Mouse (Mus musculus): ENCODE measurements around the gene Pdf. TPM values are rescaled to one million over a fixed set of nuclear protein-coding genes. Genes with fewer than 3 reads are reported as not detected.
A peak's percentile ranks its signal among the peaks of the same experiment; 100 is the strongest.

Pdf gene
- total RNA-seq (2021), result 10 to 100 TPM; 25.1 to 26.8 TPM

DNA sequence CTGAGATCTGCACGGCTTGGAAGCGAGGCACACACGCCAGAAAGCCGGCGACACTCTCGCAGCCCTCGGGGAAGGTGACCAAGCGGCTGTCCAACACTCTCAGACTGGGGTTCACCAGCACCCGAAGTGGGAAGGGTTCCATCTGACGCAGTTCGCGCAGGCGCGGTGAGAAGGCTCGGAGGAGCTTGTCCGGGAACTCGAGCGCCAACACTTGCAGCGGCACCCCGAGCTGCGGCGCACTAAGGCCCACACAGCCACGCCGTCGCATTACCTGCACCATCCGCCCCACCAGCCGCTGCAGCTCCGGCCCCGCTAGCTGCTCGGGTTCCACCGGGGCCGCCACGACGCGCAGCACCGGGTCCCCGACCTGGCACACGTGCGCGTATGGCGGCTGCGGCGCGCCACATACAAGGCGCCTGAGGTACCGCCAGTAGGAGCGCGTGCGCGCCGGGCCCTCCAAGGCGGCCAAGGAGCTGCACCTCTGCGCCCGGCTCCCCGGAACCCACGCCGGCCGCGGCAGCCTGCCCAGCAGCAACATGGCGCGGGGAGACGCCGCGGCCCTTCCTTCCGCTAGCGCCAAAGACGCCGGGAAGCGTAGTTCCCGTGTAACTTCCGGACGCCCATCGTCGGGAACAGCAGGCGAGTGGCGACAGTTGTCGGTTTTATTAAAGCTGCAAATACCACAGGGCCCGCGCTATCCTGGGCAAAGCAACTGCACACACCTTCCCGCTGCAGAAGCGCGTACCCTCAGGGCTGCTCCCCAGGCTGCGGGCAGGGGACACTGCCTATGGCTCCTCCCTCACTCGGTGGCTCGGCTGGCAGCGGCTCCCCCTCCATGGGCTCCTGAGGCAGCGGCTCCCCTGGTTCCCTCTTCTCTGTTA is at the start of gene Pdf:
Pdf (minus strand) TSS at position 554 of the 881 bp plus-strand sequence.
- intact Hi-C loops (cut with DNase I), result loop anchor here (1.0 kb wide), 2 partner anchors 8 to 17 kb away; partner anchors contain the start of genes Cog8, Nip7 and Vps4a
- peak; percentile 89 for DNase-seq (ENCODE audit: low spot score in 2 of 2)

GRCm38 (mm10) chr8:107096366-107097036 is 48.1 kb upstream of the Pdf start, which contains the start of gene Terf2:
TSS of gene Terf2 (minus strand) at chr8:107096547.
- peak; percentile 96 to 98 for DNase-seq (ENCODE audit: low spot score in 2 of 2)
- intact Hi-C loops (cut with DNase I), result loop anchor here (5.0 kb wide), 1 partner anchor 491 kb away; the partner anchor contains the start of gene Psmd7

DNA sequence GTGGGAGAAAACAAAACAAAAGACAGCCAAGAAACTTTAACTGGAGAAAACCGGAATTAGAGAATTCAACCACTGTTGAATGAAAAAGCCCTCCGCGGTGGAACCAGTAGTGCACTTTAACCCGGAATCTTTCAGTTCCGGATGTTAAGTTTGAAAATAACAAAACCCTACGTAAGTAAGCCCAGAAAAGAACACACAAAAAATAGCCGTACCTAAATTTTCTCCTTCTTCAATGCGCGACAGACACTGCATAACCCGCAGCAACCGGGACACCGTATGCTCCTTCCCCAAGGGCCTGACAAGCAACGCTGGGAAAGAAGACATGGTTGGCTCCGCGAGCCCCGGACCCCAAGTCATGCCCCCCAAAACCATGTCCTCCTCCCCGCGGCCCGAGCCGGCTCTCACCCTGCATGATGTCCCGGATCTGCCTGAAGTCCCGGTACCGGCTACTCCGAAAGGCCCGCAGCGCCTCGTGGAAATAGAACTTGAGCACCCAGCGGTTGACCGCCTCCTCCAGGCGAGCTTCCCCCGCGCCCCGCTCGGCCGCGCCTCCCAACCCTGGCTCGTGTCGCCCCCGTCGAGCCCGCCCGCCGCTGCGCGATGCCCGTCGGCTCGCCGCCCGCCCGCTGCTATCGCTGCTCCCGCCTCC is 47.4 kb upstream of the Pdf start:
- DNase-seq (ENCODE audit: low spot score in 2 of 2), result no peak
- intact Hi-C loops (cut with DNase I), result loop anchor here (5.0 kb wide), 1 partner anchor 491 kb away; the partner anchor contains the start of gene Psmd7

DNA sequence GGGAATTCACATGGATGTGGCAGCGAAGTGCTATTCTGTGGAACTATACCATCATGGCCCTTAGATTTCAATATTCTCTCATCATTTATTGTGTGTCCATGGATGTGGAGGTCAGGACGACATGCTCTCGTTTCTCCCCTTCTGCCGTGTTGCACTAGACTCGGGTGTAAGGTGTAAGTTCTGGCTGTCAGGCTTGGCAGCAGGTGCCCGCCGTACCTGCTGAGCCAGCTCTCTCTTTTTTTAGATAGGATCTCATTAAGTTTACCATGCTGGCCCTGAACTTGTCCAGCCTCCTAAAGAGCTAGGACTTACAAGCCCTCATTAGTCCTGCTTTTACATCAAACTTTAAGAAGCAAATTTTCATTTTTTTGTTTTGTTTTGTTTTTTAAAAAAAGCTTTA is 42.1 kb upstream of the Pdf start:
- intact Hi-C loops (cut with DNase I), result no loop called here
- no peak for DNase-seq (ENCODE audit: low spot score in 2 of 2)

GRCm38 (mm10) chr8:107088526-107089063 is 40.2 kb upstream of the Pdf start:
- DNase-seq (ENCODE audit: low spot score in 2 of 2), result no peak
- intact Hi-C loops (cut with DNase I), result no loop called here

DNA sequence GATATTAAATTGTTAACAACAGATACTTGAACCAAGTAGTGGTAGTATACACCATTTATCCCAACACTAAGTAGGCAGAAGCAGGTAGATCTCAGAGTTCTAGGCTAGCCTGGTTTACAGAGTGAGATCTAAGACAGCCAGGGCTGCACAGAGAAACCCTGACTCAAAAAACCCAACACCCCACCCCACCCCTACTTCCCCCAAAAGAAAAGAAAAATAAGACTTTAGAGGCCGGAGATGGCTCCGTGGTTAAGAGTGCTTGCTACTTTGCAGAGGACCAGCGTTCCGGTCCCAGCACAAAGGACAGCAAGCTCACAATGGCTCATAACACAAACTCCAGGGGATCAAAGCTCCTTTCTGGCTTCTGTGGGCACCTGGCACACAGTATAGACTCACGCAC is 37.6 kb upstream of the Pdf start:
- intact Hi-C loops (cut with DNase I), result no loop called here
- DNase-seq (ENCODE audit: low spot score in 2 of 2), result no peak

- intact Hi-C loops (cut with DNase I), result no loop called here
- no peak for DNase-seq (ENCODE audit: low spot score in 2 of 2)
Measured at GRCm38 (mm10) chr8:107085358-107085757, 36.9 kb upstream of the Pdf start.

- intact Hi-C loops (cut with DNase I), result no loop called here
- DNase-seq (ENCODE audit: low spot score in 2 of 2), result no peak
Measured at GRCm38 (mm10) chr8:107076239-107076888, 27.9 kb upstream of the Pdf start.

- intact Hi-C loops (cut with DNase I), result no loop called here
Measured at GRCm38 (mm10) chr8:107074128-107074527, 25.7 kb upstream of the Pdf start.

GRCm38 (mm10) chr8:107073706-107074105 is 25.3 kb upstream of the Pdf start:
- intact Hi-C loops (cut with DNase I), result no loop called here
- DNase-seq (ENCODE audit: low spot score in 2 of 2), result no peak

More at GRCm38 (mm10) chr8:107074128-107074527, 25.7 kb upstream of the Pdf start:
- no peak for DNase-seq (ENCODE audit: low spot score in 2 of 2)

DNA sequence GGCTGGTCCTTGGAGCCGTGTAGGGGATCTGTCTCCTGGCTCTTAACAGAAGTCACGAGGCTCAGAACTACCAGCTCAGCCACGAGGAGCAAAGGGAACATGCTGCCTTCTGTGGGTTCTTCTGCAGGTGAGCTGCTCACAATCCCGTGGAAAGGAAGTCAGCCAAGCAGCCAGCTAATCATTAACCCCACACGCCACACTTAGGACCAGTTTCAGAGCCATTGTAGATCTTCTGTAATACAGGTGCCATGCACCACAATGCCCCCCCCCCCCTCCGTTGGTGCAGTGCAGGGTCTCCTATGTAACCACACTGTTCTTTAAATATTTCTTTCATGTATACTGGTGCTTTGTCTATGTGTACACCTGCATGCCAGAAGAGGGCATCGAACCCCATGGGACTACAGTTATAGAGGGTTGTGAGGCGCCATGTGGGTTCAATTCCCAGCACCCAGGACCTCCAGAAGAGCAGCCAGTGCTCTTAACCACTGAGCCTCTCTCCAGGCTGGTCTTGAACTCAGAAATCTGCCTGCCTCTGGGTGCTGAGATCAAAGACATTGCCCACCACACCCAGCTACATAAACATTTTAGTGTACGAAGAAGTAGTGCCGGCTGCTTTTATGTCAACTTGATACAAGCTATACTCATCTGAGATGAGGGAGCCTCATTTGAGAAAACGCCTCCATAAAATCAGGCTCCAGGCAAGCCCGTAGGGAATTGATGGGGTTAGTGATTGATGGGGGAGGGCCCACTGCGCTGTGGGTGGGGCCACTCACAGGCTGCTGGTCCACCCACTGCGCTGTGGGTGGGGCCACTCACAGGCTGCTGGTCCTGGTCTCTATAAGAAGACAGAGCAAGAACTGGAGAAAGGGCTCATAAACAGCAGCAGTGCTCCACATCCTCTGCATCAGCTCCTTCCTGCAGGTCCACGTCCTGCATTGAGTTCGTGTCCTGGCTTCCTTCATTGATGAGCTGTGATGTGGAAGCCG is 17.4 kb upstream of the Pdf start, which contains the start of gene Tmed6:
Tmed6 (minus strand) TSS at position 134 of the 986 bp plus-strand sequence.
- no peak for DNase-seq (ENCODE audit: low spot score in 2 of 2)
- intact Hi-C loops (cut with DNase I), result no loop called here

DNA sequence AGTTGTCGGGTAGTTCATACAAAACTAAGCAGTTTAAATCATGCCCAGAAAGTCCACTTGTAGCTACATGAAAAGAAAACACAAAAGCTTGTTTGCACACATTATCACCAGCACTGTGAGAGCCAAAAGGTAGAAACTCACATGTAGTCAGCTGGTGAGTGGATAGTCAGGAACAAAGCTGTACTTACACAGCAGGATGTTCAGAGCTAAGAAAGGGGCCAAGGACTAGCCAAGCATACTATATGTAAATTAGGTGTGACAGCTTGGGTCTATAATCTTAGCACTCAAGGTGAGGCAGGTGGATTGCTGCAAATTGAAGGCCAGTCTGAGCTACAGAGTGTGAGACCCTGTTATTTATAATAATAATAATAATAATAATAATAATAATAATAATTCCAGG is 14.2 kb upstream of the Pdf start:
- no peak for DNase-seq (ENCODE audit: low spot score in 2 of 2)
- intact Hi-C loops (cut with DNase I), result no loop called here

DNA sequence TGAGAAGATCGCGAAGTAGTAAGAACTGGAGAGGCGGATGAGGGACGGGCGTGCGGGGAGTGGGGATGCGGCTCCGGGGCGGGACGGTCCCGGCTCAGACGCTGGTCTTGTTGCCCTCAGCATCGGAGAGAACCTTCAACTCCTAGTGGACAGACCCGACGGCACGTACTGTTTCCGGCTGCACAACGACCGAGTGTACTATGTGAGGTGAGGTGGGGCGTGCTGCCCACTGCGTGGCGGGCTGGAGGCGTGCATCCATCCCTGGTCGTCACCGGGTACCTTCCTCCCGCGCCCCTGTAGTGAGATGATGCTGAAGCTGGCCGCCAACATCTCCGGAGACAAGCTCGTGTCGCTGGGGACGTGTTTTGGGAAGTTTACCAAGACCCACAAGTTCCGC is 8.6 kb upstream of the Pdf start:
- intact Hi-C loops (cut with DNase I), result loop anchor here (1.0 kb wide), 1 partner anchor 9 kb away; the partner anchor contains the start of gene Pdf
- no peak for DNase-seq (ENCODE audit: low spot score in 2 of 2)

DNA sequence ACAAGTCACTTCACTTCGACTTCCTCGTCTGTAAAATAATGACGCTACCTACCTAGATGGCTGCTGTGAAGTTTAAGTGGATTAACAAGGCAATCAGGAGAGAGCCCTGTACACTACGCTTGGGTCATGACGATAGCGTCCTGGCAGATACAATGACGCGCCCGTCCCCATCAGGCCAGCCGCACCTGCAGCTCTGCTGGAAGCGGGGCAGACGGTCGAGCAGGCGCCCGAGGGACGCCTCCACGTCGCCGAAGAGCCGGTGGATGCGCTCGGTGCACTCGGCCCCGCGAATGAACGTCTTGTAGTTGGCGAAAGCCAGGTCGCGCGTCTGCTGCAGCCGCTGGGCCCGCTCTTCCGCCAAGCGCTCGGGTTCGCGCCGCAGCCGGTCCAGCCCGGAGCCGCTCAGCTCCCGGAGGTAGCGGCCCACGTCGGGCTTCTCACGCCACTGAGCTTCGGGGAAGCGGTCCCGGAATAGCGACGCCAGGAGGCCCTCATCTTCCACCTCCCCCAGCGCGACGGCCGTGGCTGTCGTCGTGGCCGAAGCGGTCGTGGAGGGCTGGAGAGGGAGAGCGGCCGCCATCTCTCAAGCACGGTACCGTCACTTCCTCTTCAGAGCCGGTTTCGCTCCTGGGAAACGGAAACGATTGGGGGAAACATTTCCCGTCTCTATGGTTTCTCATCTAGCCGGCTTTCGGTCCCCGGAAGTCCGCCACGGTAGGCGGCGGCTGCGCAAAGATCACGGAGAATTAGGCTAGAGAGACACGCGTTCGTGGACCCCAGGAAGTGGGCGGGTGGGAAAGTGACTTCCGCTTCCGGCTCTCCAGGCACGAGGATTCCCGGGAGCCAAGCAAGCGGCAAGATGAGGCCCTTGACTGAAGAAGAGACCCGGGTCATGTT is 7.9 kb upstream of the Pdf start, which contains the start of the genes Cog8 and Nip7:
Cog8 (minus strand) TSS at position 614 of the 897 bp plus-strand sequence.
Nip7 (plus strand) TSS at position 802 of the 897 bp plus-strand sequence.
- intact Hi-C loops (cut with DNase I), result loop anchor here (1.0 kb wide), 1 partner anchor 8 kb away; the partner anchor contains the start of gene Pdf
- DNase-seq (ENCODE audit: low spot score in 2 of 2), result peak; percentile 96 to 99

- intact Hi-C loops (cut with DNase I), result no loop called here
- DNase-seq (ENCODE audit: low spot score in 2 of 2), result no peak
Measured at GRCm38 (mm10) chr8:107052046-107052445, 3.6 kb upstream of the Pdf start.

GRCm38 (mm10) chr8:107049480-107049879 is 1.1 kb upstream of the Pdf start:
- intact Hi-C loops (cut with DNase I), result no loop called here
- DNase-seq (ENCODE audit: low spot score in 2 of 2), result no peak

DNA sequence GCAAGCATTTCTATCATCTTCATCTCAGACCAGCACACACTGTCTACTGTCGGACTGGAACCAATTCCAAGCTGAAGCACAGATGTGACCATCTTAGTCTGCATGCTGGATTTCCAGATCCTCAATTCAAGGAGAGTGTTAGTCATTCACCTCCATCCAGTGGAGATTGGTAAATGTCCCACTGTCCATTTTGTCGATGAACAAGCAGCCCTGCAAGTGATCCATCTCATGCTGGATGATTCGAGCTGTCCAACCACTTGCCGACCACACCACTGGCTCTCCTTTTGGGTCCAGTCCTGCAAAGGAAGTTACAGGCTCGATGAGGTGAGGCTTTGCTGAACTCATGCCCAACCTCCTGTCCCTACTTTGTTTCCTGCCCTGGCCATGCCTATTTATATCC is 1.4 kb downstream of the Pdf start:
- intact Hi-C loops (cut with DNase I), result no loop called here
- DNase-seq (ENCODE audit: low spot score in 2 of 2), result no peak

All from left cerebral cortex, postnatal 25 days (tissue).